Mouse (Mus musculus): Measurements from ENCODE around the gene Clpx. TPM values are rescaled to one million over a fixed set of nuclear protein-coding genes. Genes with fewer than 3 reads are reported as not detected.

The Clpx gene
- polyA plus RNA-seq, 1 experiment: 50.4 TPM

GRCm38 (mm10) chr9:65304300-65304699, 10.2 kb downstream of the Clpx start:
- Histone ChIP-seq H3K4me1 (ENCODE audit: control insufficient read depth, insufficient read depth, low read length) (no peaks in the 10 kb centered on the region), H3K4me3 (ENCODE audit: control insufficient read depth, low read depth, low read length) (no peak overlapping the region), H3K27ac (ENCODE audit: control insufficient read depth, insufficient read depth, low read depth, low read length) (no peak overlapping the region), H3K27me3 (ENCODE audit: control insufficient read depth, insufficient read depth, low read length) (no peaks in the 10 kb centered on the region), H3K36me3 (ENCODE audit: control insufficient read depth, insufficient read depth, low read length) (peaks cover 2% of the 10 kb centered on the region)
- no peak for TF ChIP-seq CTCF (IDR thresholded peaks at IDR 0.05; ENCODE audit: control insufficient read depth, insufficient read depth, insufficient replicate concordance, low read depth, low read length)

- TF ChIP-seq CTCF (IDR thresholded peaks at IDR 0.05; ENCODE audit: control insufficient read depth, insufficient read depth, insufficient replicate concordance, low read depth, low read length) (no peak), POLR2A (IDR thresholded peaks at IDR 0.05; ENCODE audit: control insufficient read depth, low read depth, low read length) (no peak)
Observed at GRCm38 (mm10) chr9:65306672-65307071, 12.6 kb downstream of the Clpx start.

GRCm38 (mm10) chr9:65308011-65308410, 14.0 kb downstream of the Clpx start:
- Histone ChIP-seq H3K4me1 (ENCODE audit: control insufficient read depth, insufficient read depth, low read length) (no peaks in the 10 kb centered on the region), H3K36me3 (ENCODE audit: control insufficient read depth, insufficient read depth, low read length) (peaks cover 4% of the 10 kb centered on the region), H3K27me3 (ENCODE audit: control insufficient read depth, insufficient read depth, low read length) (no peaks in the 10 kb centered on the region), H3K4me3 (ENCODE audit: control insufficient read depth, low read depth, low read length) (no peak overlapping the region), H3K27ac (ENCODE audit: control insufficient read depth, insufficient read depth, low read depth, low read length) (no peak overlapping the region)
- TF ChIP-seq POLR2A (IDR thresholded peaks at IDR 0.05; ENCODE audit: control insufficient read depth, low read depth, low read length): no peak
- TF ChIP-seq CTCF (IDR thresholded peaks at IDR 0.05; ENCODE audit: control insufficient read depth, insufficient read depth, insufficient replicate concordance, low read depth, low read length): no peak

More at GRCm38 (mm10) chr9:65306672-65307071, 12.6 kb downstream of the Clpx start:
- no peak overlapping the region for H3K27ac ChIP-seq (ENCODE audit: control insufficient read depth, insufficient read depth, low read depth, low read length)
- peaks cover 2% of the 10 kb centered on the region for H3K36me3 ChIP-seq (ENCODE audit: control insufficient read depth, insufficient read depth, low read length)
- no peak overlapping the region for H3K4me3 ChIP-seq (ENCODE audit: control insufficient read depth, low read depth, low read length)
- no peaks in the 10 kb centered on the region for H3K27me3 ChIP-seq (ENCODE audit: control insufficient read depth, insufficient read depth, low read length)
- no peaks in the 10 kb centered on the region for H3K4me1 ChIP-seq (ENCODE audit: control insufficient read depth, insufficient read depth, low read length)

GRCm38 (mm10) chr9:65312669-65313357, 18.8 kb downstream of the Clpx start:
- TF ChIP-seq CTCF (IDR thresholded peaks at IDR 0.05; ENCODE audit: control insufficient read depth, insufficient read depth, insufficient replicate concordance, low read depth, low read length): no peak
- TF ChIP-seq POLR2A (IDR thresholded peaks at IDR 0.05; ENCODE audit: control insufficient read depth, low read depth, low read length): no peak
- no peaks in the 10 kb centered on the region for H3K27me3 ChIP-seq (ENCODE audit: control insufficient read depth, insufficient read depth, low read length)
- H3K36me3 ChIP-seq (ENCODE audit: control insufficient read depth, insufficient read depth, low read length): peaks cover 4% of the 10 kb centered on the region
- no peak overlapping the region for H3K4me3 ChIP-seq (ENCODE audit: control insufficient read depth, low read depth, low read length)
- H3K27ac ChIP-seq (ENCODE audit: control insufficient read depth, insufficient read depth, low read depth, low read length): no peak overlapping the region
- H3K4me1 ChIP-seq (ENCODE audit: control insufficient read depth, insufficient read depth, low read length): no peaks in the 10 kb centered on the region

- Histone ChIP-seq H3K27me3 (ENCODE audit: control insufficient read depth, insufficient read depth, low read length) (no peaks in the 10 kb centered on the region), H3K4me3 (ENCODE audit: control insufficient read depth, low read depth, low read length) (no peak overlapping the region), H3K27ac (ENCODE audit: control insufficient read depth, insufficient read depth, low read depth, low read length) (no peak overlapping the region), H3K36me3 (ENCODE audit: control insufficient read depth, insufficient read depth, low read length) (peaks cover 3% of the 10 kb centered on the region), H3K4me1 (ENCODE audit: control insufficient read depth, insufficient read depth, low read length) (no peaks in the 10 kb centered on the region)
- no peak for TF ChIP-seq CTCF (IDR thresholded peaks at IDR 0.05; ENCODE audit: control insufficient read depth, insufficient read depth, insufficient replicate concordance, low read depth, low read length)
- TF ChIP-seq POLR2A (IDR thresholded peaks at IDR 0.05; ENCODE audit: control insufficient read depth, low read depth, low read length): no peak
Observed at GRCm38 (mm10) chr9:65313846-65314245, 19.8 kb downstream of the Clpx start.

GRCm38 (mm10) chr9:65322255-65322900, 28.3 kb downstream of the Clpx start:
- no peak overlapping the region for H3K4me3 ChIP-seq (ENCODE audit: control insufficient read depth, low read depth, low read length)
- H3K27ac ChIP-seq (ENCODE audit: control insufficient read depth, insufficient read depth, low read depth, low read length): no peak overlapping the region
- H3K4me1 ChIP-seq (ENCODE audit: control insufficient read depth, insufficient read depth, low read length): no peaks in the 10 kb centered on the region
- no peak for TF ChIP-seq POLR2A (IDR thresholded peaks at IDR 0.05; ENCODE audit: control insufficient read depth, low read depth, low read length)
- no peak for TF ChIP-seq CTCF (IDR thresholded peaks at IDR 0.05; ENCODE audit: control insufficient read depth, insufficient read depth, insufficient replicate concordance, low read depth, low read length)
- no peaks in the 10 kb centered on the region; the same call in 1 of the 2 replicates for H3K36me3 ChIP-seq (ENCODE audit: control insufficient read depth, insufficient read depth, low read length)
- H3K27me3 ChIP-seq (ENCODE audit: control insufficient read depth, insufficient read depth, low read length): no peaks in the 10 kb centered on the region

- H3K36me3 ChIP-seq (ENCODE audit: control insufficient read depth, insufficient read depth, low read length): peaks cover 2% of the 10 kb centered on the region; the same call in 1 of the 2 replicates
- TF ChIP-seq POLR2A (IDR thresholded peaks at IDR 0.05; ENCODE audit: control insufficient read depth, low read depth, low read length) (no peak), CTCF (IDR thresholded peaks at IDR 0.05; ENCODE audit: control insufficient read depth, insufficient read depth, insufficient replicate concordance, low read depth, low read length) (no peak)
- no peaks in the 10 kb centered on the region for H3K4me1 ChIP-seq (ENCODE audit: control insufficient read depth, insufficient read depth, low read length)
- no peak overlapping the region for H3K4me3 ChIP-seq (ENCODE audit: control insufficient read depth, low read depth, low read length)
- no peaks in the 10 kb centered on the region for H3K27me3 ChIP-seq (ENCODE audit: control insufficient read depth, insufficient read depth, low read length)
- H3K27ac ChIP-seq (ENCODE audit: control insufficient read depth, insufficient read depth, low read depth, low read length): no peak overlapping the region
Observed at GRCm38 (mm10) chr9:65325971-65326370, 31.9 kb downstream of the Clpx start.

Data from testis, adult 2 months (tissue).